Mouse (Mus musculus): ENCODE data around the gene Dclk2. TPM values are rescaled to one million over a fixed set of nuclear protein-coding genes. Genes with fewer than 3 reads are reported as not detected.
A peak's percentile ranks its signal among the peaks of the same experiment; 100 is the strongest.

The Dclk2 gene
- total RNA-seq, 2 experiments from 2014 or later, result 0.49 to 0.84 TPM

DNA sequence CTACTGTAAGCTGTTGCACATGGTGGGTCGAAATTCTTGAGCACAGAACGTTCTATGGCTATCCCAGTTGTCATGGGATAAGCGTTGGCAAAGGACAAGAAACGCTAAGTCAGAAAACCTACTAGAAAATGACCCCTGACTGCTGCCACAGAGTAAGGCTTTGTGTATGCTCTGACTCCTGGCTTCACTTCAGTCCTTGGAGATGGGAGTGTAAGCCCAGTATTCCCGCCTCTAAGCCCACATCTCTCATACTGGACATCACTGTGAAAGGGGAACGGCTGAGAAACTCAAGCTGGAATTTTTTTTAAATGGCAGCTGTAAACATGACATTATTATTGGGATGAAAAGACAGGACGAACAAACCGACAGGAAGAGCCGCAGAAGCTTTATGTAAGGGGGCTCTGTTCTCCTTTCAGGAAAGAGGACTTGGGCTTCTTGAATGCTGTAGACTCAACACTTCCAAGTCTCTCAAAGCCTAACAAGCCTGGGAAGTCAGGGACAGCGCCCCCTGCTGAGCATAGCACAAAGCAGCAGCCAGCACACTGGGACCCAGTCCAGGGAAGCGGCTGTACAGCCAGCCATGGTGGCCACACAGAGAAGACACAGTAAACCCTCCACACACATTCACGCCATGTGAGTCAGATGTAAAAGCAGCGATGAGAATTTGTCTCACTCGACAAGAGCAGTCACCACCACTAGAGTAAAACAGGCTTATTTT, 112.7 kb downstream of the Dclk2 start:
- intact Hi-C loops (cut with DNase I), result no loop called here
- DNase-seq, result no peak

DNA sequence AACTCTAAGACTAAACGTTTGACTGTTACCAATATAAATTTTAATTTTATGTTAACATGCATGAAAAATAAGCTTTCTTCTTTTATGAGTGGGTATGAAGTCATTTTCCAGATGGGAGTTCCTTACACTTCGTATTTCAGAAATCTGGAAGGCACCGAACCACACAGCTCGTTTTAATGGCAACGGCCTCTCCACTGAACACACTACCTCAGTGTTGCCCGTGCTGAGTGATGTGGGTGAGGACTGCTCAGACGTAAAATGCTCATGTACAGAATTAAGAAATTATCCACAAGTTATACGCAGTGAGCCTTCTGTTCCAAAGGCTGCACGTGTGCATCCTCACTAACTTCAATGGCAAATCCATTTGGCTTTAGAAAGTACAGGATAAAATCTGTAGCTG, 113.8 kb downstream of the Dclk2 start:
- DNase-seq, result no peak
- intact Hi-C loops (cut with DNase I), result no loop called here

DNA sequence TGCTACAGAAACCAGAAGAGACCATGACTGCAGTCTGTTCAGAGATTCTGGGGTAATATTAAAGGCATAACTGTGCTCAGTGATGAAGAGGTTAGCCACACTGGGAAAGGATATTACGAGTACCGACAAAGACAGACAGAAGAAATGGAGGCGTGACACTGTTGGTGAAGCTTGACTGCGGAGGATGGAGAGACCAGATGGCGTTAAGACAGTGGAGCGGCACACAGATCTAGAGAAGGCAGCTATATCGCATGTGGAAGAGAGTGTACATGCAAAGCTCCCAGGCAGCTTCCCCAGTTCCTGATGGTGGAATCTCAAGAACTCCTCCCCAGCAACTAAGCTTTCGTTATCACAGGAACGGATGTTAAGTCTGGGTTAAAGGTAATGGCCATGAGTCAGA, 116.4 kb downstream of the Dclk2 start:
- DNase-seq, result no peak

GRCm38 (mm10) chr3:86802825-86803224, 117.8 kb downstream of the Dclk2 start:
- intact Hi-C loops (cut with DNase I), result no loop called here
- no peak for DNase-seq

More for the DNA sequence above, 116.4 kb downstream of the Dclk2 start:
- intact Hi-C loops (cut with DNase I), result no loop called here

DNA sequence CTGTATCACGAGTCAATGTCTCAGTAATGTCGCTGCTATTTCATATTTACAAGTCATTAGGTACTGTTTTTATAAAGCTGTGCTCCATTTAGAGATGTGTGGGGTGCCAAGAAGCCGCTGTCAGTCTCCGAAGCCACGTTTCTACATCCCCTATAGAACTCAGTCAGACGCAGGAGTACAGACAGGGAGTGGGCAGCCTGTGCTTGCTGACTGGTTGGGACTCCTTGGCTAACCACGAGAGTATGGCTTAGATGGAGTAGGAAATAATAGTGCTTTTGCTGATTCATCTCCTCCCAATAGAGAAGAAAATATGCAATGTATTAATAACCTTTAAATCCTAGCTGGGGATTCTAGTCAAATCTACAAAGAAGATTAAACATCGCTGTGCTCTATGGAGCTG, 119.8 kb downstream of the Dclk2 start:
- intact Hi-C loops (cut with DNase I), result no loop called here
- no peak for DNase-seq

DNA sequence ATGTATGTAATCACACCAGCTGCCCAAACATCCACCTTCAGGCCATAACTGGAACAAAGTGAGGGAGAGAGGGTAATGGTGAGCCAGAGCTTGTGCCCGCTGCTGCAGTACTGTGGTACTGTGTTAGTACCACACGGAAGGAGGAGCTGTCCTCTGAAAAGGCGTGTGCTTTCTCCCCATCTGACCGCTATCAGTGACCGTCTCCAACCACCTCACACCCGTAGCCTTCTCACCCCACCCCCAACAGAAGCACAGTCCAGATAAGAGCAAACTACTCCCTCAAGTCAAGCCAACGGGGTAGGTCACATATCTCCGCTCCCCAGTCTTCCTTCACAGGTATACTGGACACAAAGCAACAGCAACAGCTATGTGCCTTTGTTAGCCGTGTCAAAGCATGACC, 121.6 kb downstream of the Dclk2 start:
- DNase-seq, result no peak
- intact Hi-C loops (cut with DNase I), result no loop called here

GRCm38 (mm10) chr3:86797871-86798460, 122.7 kb downstream of the Dclk2 start:
- DNase-seq, result no peak
- intact Hi-C loops (cut with DNase I), result no loop called here

GRCm38 (mm10) chr3:86796716-86797115, 123.9 kb downstream of the Dclk2 start:
- intact Hi-C loops (cut with DNase I), result no loop called here
- no peak for DNase-seq

DNA sequence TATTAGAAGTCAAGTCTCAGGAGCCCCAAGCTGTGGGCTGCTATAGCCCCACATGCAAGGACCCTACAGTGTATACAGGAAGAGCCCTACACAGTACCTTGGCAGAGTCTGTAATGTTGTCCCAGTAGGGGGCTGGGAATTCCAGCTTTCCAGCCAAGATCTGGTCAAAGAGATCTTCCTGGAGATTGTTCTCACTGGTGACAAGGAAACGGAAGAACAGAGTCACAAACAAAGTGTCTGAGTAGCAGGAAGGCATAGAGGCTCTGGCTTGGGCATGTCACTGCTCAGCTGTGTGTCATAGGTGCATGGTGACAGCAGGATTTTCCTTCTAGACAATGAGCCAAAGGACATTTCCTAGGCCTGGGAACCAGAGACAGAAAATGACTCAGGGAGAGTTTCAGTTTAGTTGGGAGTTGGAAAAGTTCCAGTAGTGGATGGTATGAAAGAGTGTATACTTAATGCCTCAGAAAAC, 126.9 kb downstream of the Dclk2 start:
- no peak for DNase-seq
- intact Hi-C loops (cut with DNase I), result no loop called here

GRCm38 (mm10) chr3:86793264-86793663, 127.4 kb downstream of the Dclk2 start:
- intact Hi-C loops (cut with DNase I), result no loop called here
- DNase-seq, result no peak

GRCm38 (mm10) chr3:86789752-86790151, 130.9 kb downstream of the Dclk2 start:
- intact Hi-C loops (cut with DNase I), result no loop called here

GRCm38 (mm10) chr3:86788711-86789110, 131.9 kb downstream of the Dclk2 start:
- no peak for DNase-seq
- intact Hi-C loops (cut with DNase I), result no loop called here

More at GRCm38 (mm10) chr3:86789752-86790151, 130.9 kb downstream of the Dclk2 start:
- DNase-seq, result no peak

DNA sequence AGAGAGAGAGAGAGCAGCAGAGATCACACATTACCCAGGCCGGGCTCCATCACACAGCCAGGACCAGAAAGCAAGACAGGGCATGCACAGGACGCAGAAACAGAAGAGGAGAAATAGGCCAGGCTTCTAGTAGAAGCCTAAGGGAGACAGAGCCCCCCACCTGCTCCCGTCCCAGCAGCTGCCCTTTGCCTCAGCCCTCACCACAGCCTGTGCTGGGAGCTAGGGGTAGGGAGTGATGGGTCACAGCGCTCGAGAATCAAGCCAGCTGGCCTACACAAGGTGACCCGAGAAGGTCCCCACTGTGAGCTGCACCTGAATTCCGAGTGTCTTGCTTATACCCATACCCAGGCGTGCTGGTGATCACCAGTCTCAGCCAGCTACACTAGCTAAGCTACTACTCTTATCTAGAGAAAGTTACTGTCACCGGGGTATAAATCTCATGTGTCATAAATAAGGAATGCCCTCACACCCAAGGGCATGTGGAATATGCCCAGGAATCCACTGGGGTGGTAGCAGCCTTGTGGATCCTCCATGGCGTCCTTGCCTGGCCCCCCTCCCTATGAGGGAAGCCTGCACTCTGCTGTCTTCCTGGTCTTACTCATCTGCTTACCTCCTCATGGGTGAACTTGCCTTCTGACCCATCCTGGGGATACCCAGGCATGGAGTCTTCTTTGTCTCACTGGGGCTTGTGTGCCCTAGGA, 133.1 kb downstream of the Dclk2 start:
- DNase-seq, result no peak
- intact Hi-C loops (cut with DNase I), result loop anchor here (2.0 kb wide), 1 partner anchor 25 kb away; no protein-coding TSS in a partner anchor

DNA sequence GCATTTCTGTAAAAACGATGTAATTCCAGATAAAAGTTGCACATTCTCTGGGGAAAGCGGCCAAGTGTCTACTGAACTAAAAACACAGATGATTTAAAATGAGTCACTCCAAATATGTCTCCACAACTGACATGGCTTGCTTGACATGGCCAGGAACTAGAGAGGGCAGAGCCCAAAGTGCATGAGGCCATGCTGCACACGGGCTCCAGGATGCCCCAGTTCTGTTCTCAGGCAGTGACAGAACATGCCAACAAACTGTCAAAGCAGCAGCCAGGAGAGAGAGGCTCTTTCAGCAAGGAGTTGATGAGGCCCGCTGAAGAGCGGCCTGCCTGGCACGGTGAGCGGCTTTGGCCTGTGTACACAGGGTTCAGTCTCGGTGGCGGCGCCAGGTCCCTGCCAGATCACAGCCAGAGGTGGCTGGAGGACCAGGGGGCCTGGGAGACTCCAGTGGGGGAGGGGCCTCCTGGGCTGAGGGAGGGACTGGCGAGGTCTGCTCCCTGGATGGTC, 133.8 kb downstream of the Dclk2 start:
- peak; percentile 56 to 59 for DNase-seq
- intact Hi-C loops (cut with DNase I), result loop anchor here (2.0 kb wide), 1 partner anchor 26 kb away; no protein-coding TSS in a partner anchor

- intact Hi-C loops (cut with DNase I), result loop anchor here (2.0 kb wide), 1 partner anchor 27 kb away; no protein-coding TSS in a partner anchor
These were observed 134.4 kb downstream of the Dclk2 start for GRCm38 (mm10) chr3:86786280-86786679.

DNA sequence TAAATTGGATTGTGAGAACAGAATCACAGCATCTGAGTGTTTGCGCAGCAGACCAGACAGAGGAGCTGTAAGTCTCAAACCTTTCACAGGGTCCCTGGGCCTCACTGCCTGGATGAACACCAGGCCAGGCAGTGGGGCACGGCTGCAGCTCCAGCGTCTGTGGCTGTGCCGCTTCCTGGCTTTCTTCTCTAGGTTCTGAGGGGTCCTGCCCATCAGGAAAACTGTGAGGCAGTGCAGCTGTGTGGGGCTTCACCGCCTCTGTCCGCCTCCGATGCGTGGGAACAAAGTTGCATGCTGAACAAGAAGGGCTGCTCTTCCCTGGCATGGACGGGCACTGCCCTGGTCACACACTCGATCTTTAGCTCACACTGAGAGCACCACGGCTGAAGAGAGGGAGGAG, 135.7 kb downstream of the Dclk2 start:
- DNase-seq, result no peak
- intact Hi-C loops (cut with DNase I), result no loop called here

More at GRCm38 (mm10) chr3:86786280-86786679, 134.4 kb downstream of the Dclk2 start:
- no peak for DNase-seq

DNA sequence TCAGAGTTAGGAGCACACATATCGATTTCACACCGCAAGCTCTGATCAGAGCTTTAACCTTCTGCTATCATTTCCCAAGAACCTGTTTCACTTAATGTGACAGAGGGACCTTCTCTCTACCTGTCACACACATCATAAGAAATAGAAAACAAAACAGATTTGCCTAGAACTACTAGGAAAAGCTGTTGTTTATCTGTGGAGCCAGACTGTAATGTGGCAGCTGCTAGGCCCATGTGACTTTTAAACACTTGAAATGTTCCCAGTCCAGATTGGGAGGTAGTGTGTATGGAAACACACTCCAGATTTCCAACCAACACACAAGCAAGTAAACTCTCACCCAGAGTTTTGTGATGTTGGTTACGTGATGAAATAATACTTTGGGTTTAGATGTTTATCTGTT, 136.6 kb downstream of the Dclk2 start:
- DNase-seq, result no peak
- intact Hi-C loops (cut with DNase I), result no loop called here

DNA sequence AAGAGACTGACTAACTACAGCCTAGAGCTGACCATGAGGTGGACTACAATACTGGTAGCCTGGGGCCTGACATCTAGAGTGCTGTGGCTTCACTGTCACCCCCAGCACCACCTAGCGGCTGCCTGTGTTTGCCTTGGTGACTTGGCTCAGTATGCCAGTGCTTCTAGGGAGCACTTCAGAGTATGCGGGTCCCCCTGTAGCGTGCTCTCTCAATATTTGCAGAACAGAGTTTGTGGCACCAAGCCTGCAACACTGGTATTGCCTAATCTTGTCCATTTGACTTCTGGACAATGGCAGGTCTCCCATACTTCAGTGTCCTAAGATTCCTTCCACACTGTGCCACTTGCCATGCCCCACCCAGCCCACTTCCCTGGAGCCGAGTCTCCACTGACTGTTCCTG, 140.9 kb downstream of the Dclk2 start:
- no peak for DNase-seq
- intact Hi-C loops (cut with DNase I), result no loop called here

- intact Hi-C loops (cut with DNase I), result no loop called here
- DNase-seq, result no peak
These were observed 145.2 kb downstream of the Dclk2 start for GRCm38 (mm10) chr3:86775444-86775828.

GRCm38 (mm10) chr3:86774566-86775443, 145.8 kb downstream of the Dclk2 start:
- intact Hi-C loops (cut with DNase I), result no loop called here
- DNase-seq, result no peak
